Mouse (Mus musculus): Measurements from ENCODE around the gene Slc35f4.

The Slc35f4 gene

GRCm38 (mm10) chr14:49348897-49349250, 177.0 kb downstream of the Slc35f4 start:
- peak; percentile 11 for DNase-seq (ENCODE audit: low spot score)

DNA sequence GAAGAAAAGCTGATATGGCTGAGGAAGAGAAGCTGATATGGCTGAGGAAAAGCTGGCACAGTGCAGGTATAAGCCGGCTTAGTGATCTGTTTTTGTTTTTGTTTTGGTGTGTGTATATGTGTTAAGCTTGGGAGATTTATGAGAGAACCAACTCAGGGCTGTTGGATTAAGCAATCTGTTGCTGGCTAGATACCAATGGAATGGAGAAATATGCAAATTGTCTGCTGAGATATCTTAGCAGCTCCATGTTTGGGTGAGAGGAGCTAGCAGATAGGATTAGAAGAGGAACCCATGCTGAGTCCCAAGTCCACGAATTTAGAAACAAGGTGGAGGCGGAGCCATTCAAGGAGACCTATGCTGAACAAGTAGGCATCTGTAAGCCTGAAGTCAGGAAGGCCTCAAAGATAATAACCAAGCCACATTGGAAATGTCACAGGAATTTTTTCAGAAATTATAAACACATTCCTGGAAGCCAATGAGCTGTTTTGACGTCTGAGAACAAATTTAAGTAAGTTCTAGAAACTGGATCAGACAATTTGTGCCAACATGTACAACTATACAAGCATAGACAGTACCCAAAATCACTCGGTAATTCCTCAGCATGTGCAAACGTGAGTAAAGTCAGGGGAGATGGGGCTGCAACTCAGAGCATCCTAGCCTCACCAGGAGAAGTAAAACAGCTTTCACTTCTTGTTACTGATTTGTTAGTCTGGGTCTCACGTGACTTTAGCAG, 177.5 kb downstream of the Slc35f4 start:
- no peak for DNase-seq (ENCODE audit: low spot score)

DNA sequence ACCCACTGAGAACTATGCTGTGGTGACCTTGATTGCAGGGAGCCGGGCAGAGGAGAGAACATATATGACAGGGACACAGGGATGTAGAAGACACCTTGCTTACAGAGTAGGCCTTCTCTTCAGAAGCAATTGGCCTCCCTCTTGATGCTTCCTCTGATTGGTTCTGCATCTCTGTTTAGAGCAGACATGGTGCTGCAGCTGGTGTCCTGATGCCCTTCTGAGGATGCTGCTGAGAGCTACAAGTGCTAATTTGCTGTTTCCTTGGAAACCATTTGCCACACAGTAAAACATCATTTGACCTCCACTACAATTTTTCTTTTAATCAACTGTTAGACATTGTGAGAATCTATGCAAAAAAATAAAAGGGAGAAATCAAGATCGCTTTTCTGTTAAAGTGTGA, 180.0 kb downstream of the Slc35f4 start:
- DNase-seq (ENCODE audit: low spot score) = no peak

- no peak for DNase-seq (ENCODE audit: low spot score)
These were observed 188.8 kb downstream of the Slc35f4 start for GRCm38 (mm10) chr14:49337011-49337410.

GRCm38 (mm10) chr14:49333841-49334240, 192.0 kb downstream of the Slc35f4 start:
- DNase-seq (ENCODE audit: low spot score) = no peak

DNA sequence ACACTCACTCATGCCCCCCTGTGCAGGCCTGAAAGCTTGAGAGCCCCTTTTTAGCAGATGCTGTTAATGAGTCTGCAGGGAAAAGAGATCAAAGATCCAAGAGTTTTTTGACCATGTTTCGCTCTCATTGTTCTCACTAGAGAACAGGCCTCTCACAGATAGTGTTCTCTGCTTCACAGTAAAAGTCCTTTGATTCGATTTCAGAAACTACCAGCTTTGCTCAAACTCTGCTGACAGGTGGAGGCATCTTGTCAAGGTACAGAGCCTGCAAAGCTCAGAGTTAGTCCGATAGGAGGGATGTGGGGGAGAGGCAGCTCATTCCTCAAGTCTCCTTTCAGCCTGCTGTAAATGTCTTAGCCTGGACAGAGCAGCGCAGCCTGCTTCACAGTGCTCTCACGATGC, 209.4 kb downstream of the Slc35f4 start:
- no peak for DNase-seq (ENCODE audit: low spot score)

GRCm38 (mm10) chr14:49313981-49314380, 211.9 kb downstream of the Slc35f4 start:
- no peak for DNase-seq (ENCODE audit: low spot score)

DNA sequence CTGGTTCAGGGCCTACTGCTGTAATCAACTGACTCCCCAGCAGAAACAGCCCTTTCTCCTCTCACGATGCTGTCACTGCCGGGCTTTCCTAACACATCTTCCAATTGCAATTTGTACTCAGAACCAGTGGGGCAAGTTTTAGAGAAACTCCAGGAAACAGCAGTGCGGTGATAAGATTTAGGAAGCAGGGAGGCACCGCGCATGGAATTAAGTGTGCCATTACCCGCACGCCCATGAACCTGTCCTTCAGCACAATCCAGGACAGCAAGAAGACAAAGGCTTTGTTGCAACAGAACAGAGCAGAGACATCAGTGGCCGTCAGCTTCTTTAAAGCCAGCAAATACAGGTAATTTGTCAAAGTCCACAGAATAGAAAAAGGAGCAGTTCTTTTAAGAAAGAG, 212.5 kb downstream of the Slc35f4 start:
- no peak for DNase-seq (ENCODE audit: low spot score)

- DNase-seq (ENCODE audit: low spot score) = no peak
These were observed 214.3 kb downstream of the Slc35f4 start for GRCm38 (mm10) chr14:49311548-49311947.

- DNase-seq (ENCODE audit: low spot score) = no peak
These were observed 214.8 kb downstream of the Slc35f4 start for GRCm38 (mm10) chr14:49311091-49311492.

DNA sequence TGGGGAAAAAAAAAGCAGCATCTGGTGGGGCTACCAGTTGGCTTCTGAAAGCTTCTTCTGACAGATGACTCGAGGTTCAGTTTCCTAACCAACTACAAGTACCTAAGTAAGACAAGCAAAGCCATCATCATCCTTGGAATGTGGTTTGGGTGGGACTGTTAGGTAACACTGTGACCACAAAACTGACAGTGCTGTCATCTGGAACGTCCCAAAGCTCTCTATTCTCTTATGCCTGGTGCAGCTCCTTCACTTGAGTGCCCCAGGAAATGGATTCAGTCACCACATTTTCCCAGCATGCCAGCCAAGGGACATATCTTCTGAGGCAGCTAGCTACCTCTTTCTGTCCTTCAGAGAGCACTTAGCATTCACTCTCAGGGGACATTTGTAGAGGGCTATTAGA, 216.2 kb downstream of the Slc35f4 start:
- DNase-seq (ENCODE audit: low spot score) = no peak

DNA sequence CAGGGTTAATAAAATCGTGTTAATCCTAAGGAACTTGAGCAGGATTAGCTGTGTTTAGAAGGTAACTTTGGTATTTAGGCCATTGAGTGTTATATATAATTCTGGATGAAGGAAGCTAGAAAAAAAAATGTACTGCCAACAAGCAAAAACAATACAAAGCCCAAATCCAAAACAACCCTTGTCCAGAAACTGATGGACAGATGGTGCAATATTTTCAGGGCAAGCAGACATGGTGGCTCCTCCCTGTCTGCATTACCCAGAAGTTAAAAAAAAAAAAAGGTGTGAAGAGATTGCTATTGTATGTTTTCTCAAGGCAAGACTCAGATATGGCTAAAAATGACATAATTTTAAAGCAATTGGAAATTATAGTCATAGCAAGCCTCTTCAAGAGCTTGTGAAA, 217.3 kb downstream of the Slc35f4 start:
- DNase-seq (ENCODE audit: low spot score) = no peak

DNA sequence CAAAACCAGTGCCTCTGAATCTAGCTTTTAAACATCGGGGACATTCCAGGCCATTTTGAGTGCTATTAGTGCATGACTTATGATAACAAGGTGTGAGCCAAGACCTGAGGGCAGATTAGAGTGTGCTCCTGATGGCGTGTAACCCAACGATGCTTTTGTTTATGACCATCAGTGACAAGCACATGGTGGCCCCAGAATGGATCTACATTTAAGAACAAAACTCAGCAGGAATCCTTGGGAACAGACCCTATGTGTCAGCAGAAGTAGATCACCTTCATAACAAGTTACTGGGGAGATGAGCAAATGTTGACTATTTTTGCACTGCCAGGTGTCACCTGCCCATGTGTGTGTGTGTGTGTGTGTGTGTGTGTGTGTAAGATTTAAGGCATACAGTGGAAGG, 218.0 kb downstream of the Slc35f4 start:
- no peak for DNase-seq (ENCODE audit: low spot score)

- no peak for DNase-seq (ENCODE audit: low spot score)
These were observed 220.1 kb downstream of the Slc35f4 start for GRCm38 (mm10) chr14:49305534-49306409.

DNA sequence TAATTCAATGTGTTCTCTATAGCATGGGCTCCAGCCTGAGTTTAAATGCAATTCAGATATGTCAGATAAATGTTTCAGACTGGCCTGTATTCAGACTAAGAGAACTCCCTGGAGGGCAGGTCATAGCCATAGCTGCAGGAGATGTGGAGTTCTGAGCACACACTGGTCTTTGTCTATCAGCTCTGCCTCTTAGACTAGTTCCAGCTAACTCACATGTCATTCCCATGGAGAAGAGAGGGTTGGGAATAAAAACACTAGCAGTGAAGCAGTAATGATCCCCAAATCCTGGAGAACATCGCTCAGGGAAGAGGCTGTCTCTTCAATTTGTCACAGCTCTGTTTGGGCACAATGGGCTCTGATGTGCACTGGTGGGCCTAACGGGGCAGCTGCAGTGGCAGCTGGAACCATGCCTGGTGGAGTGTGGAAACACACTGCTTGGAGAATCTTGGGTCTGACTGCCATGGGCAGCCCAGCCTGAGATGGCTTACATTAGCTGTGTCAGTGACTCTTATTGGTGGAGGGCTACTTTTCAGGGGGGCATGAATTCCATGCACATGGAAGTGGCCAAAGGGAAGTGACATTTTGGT, 223.5 kb downstream of the Slc35f4 start:
- DNase-seq (ENCODE audit: low spot score) = no peak

DNA sequence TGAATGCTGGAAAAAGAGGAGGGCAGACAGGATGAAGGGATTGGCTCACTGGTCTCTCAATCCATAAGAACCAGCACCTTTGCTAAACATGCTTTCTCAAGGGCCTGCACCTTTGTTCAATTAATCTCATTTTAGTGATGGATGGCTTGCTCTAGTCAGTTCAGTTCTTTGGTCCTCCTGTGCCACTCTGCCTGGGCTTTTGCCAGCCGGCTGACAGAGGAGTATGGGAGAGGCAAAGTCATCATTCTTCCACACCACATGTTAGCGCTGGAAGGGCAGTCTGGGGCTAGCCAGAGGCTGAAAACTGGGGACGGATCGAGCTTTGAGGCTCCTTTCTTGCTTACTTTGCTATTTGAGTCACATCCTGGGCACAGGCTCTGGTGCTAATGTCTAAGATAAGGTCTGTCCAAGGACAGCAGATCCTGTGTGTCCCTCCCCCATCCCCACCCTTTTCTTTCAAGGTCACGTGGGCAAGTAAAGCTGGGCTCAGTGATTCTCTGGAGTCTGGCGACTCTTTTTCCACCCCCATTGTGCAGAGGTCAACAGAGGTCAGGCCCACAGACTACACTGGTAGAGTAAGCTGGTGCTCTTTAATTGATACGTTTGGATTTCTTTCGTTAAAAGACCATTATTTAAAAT, 224.7 kb downstream of the Slc35f4 start:
- DNase-seq (ENCODE audit: low spot score) = no peak

DNA sequence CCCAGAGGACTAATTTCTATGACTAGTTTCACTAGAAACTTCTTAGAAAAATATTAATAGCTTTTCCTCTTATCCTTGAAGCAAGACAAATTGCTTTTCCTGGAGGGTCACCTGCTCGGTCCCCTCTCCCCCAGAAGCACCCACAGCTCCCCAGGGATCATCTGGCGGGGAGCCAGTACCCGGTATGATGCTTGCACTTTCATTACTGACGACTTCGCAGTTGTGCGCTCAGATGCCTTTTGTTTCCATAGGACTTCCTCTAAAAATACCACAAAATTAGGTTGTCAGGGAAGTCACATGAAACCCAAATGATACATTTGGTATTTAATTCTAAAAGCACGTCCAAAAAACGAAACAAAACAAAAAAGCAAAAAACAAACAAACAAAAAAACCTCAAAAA, 225.5 kb downstream of the Slc35f4 start:
- DNase-seq (ENCODE audit: low spot score) = no peak

DNA sequence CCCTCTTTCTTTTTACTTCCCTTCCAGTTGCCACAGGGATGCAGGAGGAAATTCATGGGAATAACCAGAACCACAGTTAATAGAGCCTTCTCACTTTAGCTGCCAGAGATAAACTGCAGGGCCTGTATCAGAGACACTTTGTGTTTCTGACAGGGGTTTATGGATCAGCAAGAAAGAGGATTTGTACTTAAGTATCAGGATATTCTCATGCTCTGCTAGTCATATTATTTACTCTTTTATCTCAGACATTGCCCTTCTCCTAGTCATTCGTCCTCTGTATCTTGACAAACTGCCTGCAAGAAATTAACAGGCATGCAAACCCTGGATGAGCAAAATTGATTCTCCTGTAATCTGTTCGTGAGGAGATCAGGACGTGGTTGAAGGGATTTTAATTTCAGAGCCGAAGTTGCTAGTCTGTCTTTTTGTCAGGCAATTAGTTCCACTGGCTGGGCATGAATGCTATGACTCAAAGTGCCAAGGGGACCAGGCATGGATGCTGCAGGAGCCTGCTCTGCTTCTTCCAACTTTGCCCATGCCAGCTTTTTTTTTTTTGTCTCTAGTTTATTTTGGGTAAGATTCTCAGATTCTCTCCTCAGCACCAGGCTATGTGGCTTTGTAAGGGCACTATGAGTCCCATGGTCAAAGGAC, 231.9 kb downstream of the Slc35f4 start:
- no peak for DNase-seq (ENCODE audit: low spot score)

- no peak for DNase-seq (ENCODE audit: low spot score)
These were observed 235.7 kb downstream of the Slc35f4 start for GRCm38 (mm10) chr14:49290029-49290745.

DNA sequence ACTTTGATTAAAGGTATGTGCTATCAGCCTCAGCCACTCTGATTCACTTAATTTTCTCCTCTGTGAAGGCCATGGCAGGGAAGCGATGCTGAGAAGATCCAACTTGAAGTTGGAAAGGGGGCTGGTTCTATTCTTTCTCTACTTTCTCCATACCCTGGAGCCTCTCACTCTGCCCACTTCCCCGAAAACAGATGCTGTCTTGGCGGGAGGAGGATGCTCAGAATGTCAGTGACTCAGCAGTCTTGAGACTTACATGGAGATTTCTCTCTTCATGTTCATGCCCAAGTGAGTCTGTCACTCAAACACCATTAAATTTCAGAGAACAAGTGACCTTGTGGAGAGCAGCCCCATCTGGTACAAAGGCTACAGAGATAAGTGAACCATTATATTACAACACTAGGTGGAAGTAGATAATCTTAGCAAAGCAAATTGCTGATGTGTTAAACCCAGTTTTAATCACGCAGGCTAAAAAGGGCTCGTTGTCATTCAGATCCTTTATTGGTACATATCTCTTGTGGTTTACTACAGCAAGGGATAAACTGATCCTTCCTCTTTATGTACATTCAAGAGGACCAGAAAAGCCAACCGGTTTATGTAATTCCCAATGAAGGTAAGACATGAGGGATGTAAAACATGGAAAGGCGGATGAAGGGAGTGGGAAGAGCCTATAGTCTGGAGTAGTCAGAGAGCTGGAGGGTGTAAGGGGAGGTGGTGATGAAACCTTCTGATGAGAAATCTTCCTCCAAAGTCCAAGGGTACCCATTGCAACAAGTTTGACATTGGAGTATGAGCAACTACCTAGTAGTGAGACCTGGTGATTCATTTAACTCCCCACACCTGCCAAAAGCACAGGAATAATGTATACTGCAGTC, 241.8 kb downstream of the Slc35f4 start:
- no peak for DNase-seq (ENCODE audit: low spot score)

All from ovary, postnatal 10 days (tissue).